Mouse (Mus musculus): ENCODE measurements around the gene Pla2g12b. TPM values are rescaled to one million over a fixed set of nuclear protein-coding genes. Genes with fewer than 3 reads are reported as not detected.

Gene Pla2g12b
- total RNA-seq, 2 experiments from 2014 or later: not detected

DNA sequence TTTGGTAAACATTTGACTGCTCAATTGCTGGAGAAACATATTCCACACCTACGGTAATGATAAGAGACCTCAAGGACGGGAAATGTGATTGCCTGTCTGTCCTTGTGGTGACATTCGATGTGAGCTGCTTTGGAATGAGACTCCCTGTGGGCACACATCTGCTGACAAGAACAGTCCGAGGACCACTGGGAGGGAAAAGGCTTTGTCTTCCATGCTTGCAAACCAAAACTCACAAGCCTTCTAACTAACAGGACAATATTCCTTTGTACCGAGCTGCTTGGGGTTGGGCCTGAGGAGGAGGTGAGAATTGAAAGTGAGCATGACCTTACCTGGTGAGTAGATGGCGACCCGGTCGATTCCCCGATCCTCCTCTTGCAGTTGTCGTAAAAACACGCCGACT is 63.8 kb downstream of the Pla2g12b start:
- DNase-seq: no peak

- DNase-seq: peak; percentile 62 to 63
These were observed 67.0 kb downstream of the Pla2g12b start for GRCm38 (mm10) chr10:59470451-59470850.

Other genes starting within 250 kb of the Pla2g12b start
- gene Sept10, start 181.8 kb upstream of the Pla2g12b start, total RNA-seq (2021): 10 to 100 TPM; 15.0 to 16.6 TPM
- gene Sowahc, start 181.7 kb upstream of the Pla2g12b start, total RNA-seq (2021): 1 to 10 TPM; 1.3 to 2.7 TPM
- gene P4ha1, start 80.4 kb upstream of the Pla2g12b start, total RNA-seq (2021): 10 to 100 TPM; 49.0 to 79.8 TPM
- gene Gm10273, start 8.0 kb upstream of the Pla2g12b start, total RNA-seq (2021): 100 to 1,000 TPM; 149 to 195 TPM
- not detected for gene Oit3, start 38.1 kb downstream of the Pla2g12b start, total RNA-seq (2021)
- gene Gm10322, start 212.4 kb downstream of the Pla2g12b start, total RNA-seq (2021): not detected
- 10 to 100 TPM; 21.3 to 22.6 TPM for gene Mcu, start 213.0 kb downstream of the Pla2g12b start, total RNA-seq (2021)